ENCODE assay signal across 10 mouse cellular contexts in the genomic region with DNA sequence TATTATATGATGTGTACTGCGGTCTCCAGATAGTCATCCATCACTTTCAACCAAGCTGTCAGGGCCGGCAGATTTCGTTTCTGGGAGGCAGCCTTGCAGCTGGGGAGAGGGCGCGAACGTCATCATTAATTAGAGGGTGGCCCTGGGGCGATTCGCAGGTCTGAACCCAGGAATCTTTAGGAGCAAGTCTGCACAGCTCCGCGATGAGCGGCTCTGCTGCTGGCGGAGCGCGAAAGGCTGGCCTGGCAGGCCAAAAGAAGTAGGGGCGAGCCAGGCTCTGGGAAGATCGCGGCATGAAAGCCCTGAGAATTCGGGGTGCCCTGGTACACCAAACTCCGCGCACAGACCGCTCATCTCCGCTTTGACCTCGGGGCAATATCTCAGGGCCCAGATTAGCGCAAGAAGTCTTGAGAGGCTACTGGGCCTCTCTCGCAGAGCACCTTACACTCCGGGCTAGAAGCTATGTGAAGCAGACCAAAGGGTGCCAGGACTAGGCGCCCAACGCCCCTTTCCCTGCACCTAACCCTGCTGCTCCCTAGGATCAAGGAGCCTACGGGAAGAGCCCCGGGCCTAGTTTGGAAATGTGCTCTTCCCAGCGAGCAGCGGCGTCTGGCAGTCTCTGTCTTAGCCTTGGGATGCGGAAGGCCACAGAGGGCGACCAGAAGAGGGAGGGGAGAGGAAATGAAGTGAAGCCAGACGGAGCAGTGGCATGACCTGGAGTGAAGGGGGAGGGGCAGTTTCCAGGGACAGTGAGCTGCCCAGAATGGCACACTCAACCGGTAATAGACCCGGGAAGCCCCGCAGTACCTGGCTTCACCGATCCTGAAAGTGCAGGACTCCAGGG. TPM values are rescaled to one million over a fixed set of nuclear protein-coding genes. Genes with fewer than 3 reads are reported as not detected.
A peak's percentile ranks its signal among the peaks of the same experiment; 100 is the strongest.
DNase-seq lines count a peak whose midpoint lies in the region; ATAC-seq lines count a peak whose summit lies in the region.
"Had no signal": no experiment of that assay in that cellular context is flagged by ENCODE, and none has a peak within 500 bp of the region (broad histone marks: within the 10 kb centered on the region; RNA-seq: fewer than 3 reads in every experiment).

No protein-coding gene starts in this region.

- ATAC-seq in forebrain, embryonic 16.5 days = no peak
- peak; percentile 41 for ATAC-seq in kidney, embryonic 14.5 days (ENCODE audit: low FRiP score, low TSS enrichment)
- ATAC-seq in erythroblast, adult 5-6 weeks (replicated peaks; ENCODE audit: low FRiP score, poor library complexity, severe bottlenecking) = no peak

- H3K27ac ChIP-seq in forebrain, embryonic 10.5 days = no peak overlapping the region
- H3K27ac ChIP-seq in forebrain, embryonic 16.5 days (ENCODE audit: low read length) = no peak overlapping the region
- peak overlapping the region; percentile 93 for H3K27ac ChIP-seq in heart, embryonic 10.5 days
- no peak overlapping the region for H3K27ac ChIP-seq in kidney, embryonic 14.5 days (ENCODE audit: low read depth, low read length)

- no peak overlapping the region for H3K9ac ChIP-seq in forebrain, embryonic 16.5 days (replicated peaks; ENCODE audit: low read depth, low read length)
- 0 out of 2 replicates have a peak overlapping the region, but pooled peaks have one; percentile 12 for H3K9ac ChIP-seq in kidney, embryonic 14.5 days (ENCODE audit: low read depth, low read length)

- no peak overlapping the region for H3K4me2 ChIP-seq in forebrain, embryonic 16.5 days (ENCODE audit: low read length)
- H3K4me2 ChIP-seq in kidney, embryonic 14.5 days (replicated peaks; ENCODE audit: low read depth, low read length) = peak overlapping the region; percentile 25

- no peaks in the 10 kb centered on the region for H3K36me3 ChIP-seq in forebrain, embryonic 10.5 days (replicated peaks)
- no peaks in the 10 kb centered on the region for H3K36me3 ChIP-seq in forebrain, embryonic 16.5 days (ENCODE audit: control insufficient read depth, insufficient read depth)
- peaks cover 20% of the 10 kb centered on the region for H3K36me3 ChIP-seq in heart, embryonic 10.5 days
- H3K36me3 ChIP-seq in kidney, embryonic 14.5 days (ENCODE audit: control insufficient read depth, insufficient read depth, low read length) = no peaks in the 10 kb centered on the region

- H3K4me3 ChIP-seq in forebrain, embryonic 10.5 days = peak overlapping the region; percentile 28
- no peak overlapping the region; the same call in 1 of the 2 replicates for H3K4me3 ChIP-seq in forebrain, embryonic 16.5 days (replicated peaks; ENCODE audit: low read length)
- H3K4me3 ChIP-seq in heart, embryonic 10.5 days = peak overlapping the region; percentile 73
- H3K4me3 ChIP-seq in kidney, embryonic 14.5 days (ENCODE audit: low read length) = peak overlapping the region; percentile 24

- peaks cover 100% of the 10 kb centered on the region for H3K27me3 ChIP-seq in forebrain, embryonic 10.5 days (ENCODE audit: poor library complexity, severe bottlenecking)
- H3K27me3 ChIP-seq in forebrain, embryonic 16.5 days (replicated peaks; ENCODE audit: control insufficient read depth, insufficient read depth, low read length) = peaks cover 85% of the 10 kb centered on the region
- peaks cover 100% of the 10 kb centered on the region for H3K27me3 ChIP-seq in heart, embryonic 10.5 days (ENCODE audit: insufficient read depth, poor library complexity, severe bottlenecking)
- H3K27me3 ChIP-seq in kidney, embryonic 14.5 days (ENCODE audit: control insufficient read depth, insufficient read depth, low read length) = peaks cover 100% of the 10 kb centered on the region

- peak; percentile 45 for DNase-seq in forebrain, embryonic 10.5 days (ENCODE audit: extremely low spot score, low spot score)
- peak; percentile 84 for DNase-seq in heart, embryonic 10.5 days (ENCODE audit: low spot score)
- DNase-seq in neural tube, embryonic 10.5 days (ENCODE audit: extremely low spot score, low spot score) = peak; percentile 70
- no peak for DNase-seq in right cerebral cortex, postnatal 36 days (ENCODE audit: low spot score in 2 of 2)
- no peak for DNase-seq in urinary bladder, postnatal 10 days (ENCODE audit: low spot score)

- WGBS in forebrain, embryonic 10.5 days = under 1% methylated on average over 40 of the region's 40 CpGs
- WGBS in forebrain, embryonic 16.5 days = under 1% methylated on average over 40 of the region's 40 CpGs
- WGBS in heart, embryonic 10.5 days = under 1% methylated on average over 40 of the region's 40 CpGs
- WGBS in kidney, embryonic 14.5 days = 1% methylated on average over 40 of the region's 40 CpGs

- no peaks in the 10 kb centered on the region for H3K9me3 ChIP-seq in forebrain, embryonic 10.5 days
- no peaks in the 10 kb centered on the region for H3K9me3 ChIP-seq in forebrain, embryonic 16.5 days (ENCODE audit: control insufficient read depth, low read length)
- no peaks in the 10 kb centered on the region for H3K9me3 ChIP-seq in heart, embryonic 10.5 days
- no peaks in the 10 kb centered on the region for H3K9me3 ChIP-seq in kidney, embryonic 14.5 days (ENCODE audit: control insufficient read depth, low read length)

- H3K4me1 ChIP-seq in forebrain, embryonic 10.5 days = peaks cover 51% of the 10 kb centered on the region
- peaks cover 23% of the 10 kb centered on the region for H3K4me1 ChIP-seq in forebrain, embryonic 16.5 days (replicated peaks; ENCODE audit: control insufficient read depth, insufficient read depth, low read length)
- peaks cover 68% of the 10 kb centered on the region for H3K4me1 ChIP-seq in heart, embryonic 10.5 days
- H3K4me1 ChIP-seq in kidney, embryonic 14.5 days (ENCODE audit: control insufficient read depth, insufficient read depth, low read length) = peaks cover 13% of the 10 kb centered on the region; the same call in 1 of the 2 replicates

RNA-seq across cellular contexts. Expression of gene Irx4, which starts 3.1 kb away (rescaled TPM):
- polyA plus RNA-seq in forebrain, embryonic 10.5 days (2016; fragmentation: Nextera tagmentation; extraction: Ambion mirVana) = 0.93 and 1.1 TPM in 2 replicates
- 0.14 TPM in 1 of 2 replicates, not detected in the other for polyA plus RNA-seq in forebrain, embryonic 16.5 days (2015; fragmentation: Nextera tagmentation; extraction: Ambion mirVana)
- polyA plus RNA-seq in heart, embryonic 10.5 days (2016; fragmentation: Nextera tagmentation; extraction: Ambion mirVana) = 39.4 and 78.4 TPM in 2 replicates
- polyA plus RNA-seq in kidney, embryonic 14.5 days (2014; fragmentation: Nextera tagmentation; extraction: Ambion mirVana) = 0.31 and 0.49 TPM in 2 replicates
- not detected in 2 replicates for total RNA-seq in erythroblast, adult 5-6 weeks (2015; ENCODE audit: low replicate concordance)
- not detected in 2 replicates for total RNA-seq in erythroblast, adult 5-6 weeks (2017; ENCODE audit: low replicate concordance)
- polyA plus RNA-seq: C2C12; cortical plate, adult 2 months had no signal

Comparison
In these comparisons a context has a peak if more than half of its experiments do, and no peak if none do; other contexts are left out.
1. DNase-seq: peak in forebrain, embryonic 10.5 days (single experiment), heart, embryonic 10.5 days (single experiment) and neural tube, embryonic 10.5 days (single experiment); none in right cerebral cortex, postnatal 36 days (0 of 2) and urinary bladder, postnatal 10 days (single experiment).
2. RNA of gene Irx4, which starts 3.1 kb away (polyA plus RNA-seq): 39.4 to 78.4 TPM in heart, embryonic 10.5 days; 0.93 to 1.1 TPM in forebrain, embryonic 10.5 days, 0.31 to 0.49 TPM in kidney, embryonic 14.5 days and 0.14 TPM in forebrain, embryonic 16.5 days; every median in the first group is over 10 times any median in the second.